Mouse (Mus musculus) T-helper 2 cell (primary cell): ENCODE results near the gene Vmn1r171.
"Not testable (repeated sequence)": the region's sequence is repeated elsewhere in the genome, so short reads cannot be mapped to it uniquely, and the experiment has no call there.

Experiments used
- in situ Hi-C: fragments of 300-600 bp; cut with MboI, MseI; formaldehyde crosslinking; loops from one replicate; pipeline ENCODE4 v1.15.1; 2025; ENCODE audit warnings: high pct_unique_total_duplicates

The Vmn1r171 gene

DNA sequence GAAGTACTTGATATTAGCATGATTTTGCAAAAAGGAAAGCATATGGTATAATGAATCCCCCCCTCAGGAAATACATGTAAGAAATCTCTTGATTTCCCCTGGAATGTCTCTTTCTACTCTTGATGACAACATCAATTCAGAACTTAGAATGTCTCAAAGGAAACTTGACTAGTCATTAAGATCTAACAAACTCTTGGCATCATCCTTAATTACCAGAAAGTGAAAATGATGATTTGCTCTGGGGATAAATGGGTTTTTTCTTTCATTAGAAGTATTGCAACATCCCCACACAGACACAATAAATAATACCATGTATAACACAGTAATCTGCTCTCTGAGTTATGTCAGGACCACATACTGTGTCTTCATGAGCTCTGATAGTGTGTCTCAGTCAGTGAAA lies at the start of gene Vmn1r171:
Gene Vmn1r171, plus strand, starts transcription at position 301 of the 400 bp plus-strand sequence.
- in situ Hi-C loops = no loop called here

DNA sequence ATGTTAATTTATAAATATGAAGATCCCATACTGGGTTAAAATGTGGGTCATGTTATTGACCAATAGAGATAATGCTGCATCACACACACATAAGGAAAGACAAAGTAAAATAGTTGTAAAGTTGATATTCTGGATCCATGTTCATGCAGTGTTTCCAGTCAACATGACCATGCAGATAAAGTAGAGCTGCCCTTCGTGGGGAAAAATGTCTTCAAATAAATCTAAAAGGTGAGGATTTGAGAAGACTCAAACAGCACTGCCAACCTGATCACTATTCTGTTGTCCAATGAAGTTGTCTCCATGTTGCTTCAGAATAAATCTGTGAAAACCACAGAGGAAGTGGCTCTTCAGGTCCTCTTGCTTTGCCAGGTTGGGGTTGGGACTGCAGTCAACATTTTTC lies 24.6 kb upstream of the Vmn1r171 start, which contains the start of gene Vmn1r170:
Gene Vmn1r170, plus strand, starts transcription at position 301 of the 400 bp plus-strand sequence.
- in situ Hi-C loops = not testable (repeated sequence)

GRCm38 (mm10) chr7:23658016-23658415 lies 27.5 kb downstream of the Vmn1r171 start, which contains the start of gene Vmn1r172:
Gene Vmn1r172, plus strand, starts transcription at chr7:23658316.
- in situ Hi-C loops = no loop called here
